Mouse (Mus musculus): ENCODE results near the gene Arhgap44.

- no peak for TF ChIP-seq CTCF (IDR thresholded peaks at IDR 0.05; ENCODE audit: borderline replicate concordance, insufficient read depth, low read length)
- no peak for TF ChIP-seq POLR2A (IDR thresholded peaks at IDR 0.05; ENCODE audit: low read depth, low read length)
Observed at GRCm38 (mm10) chr11:65204651-65205050, 41.9 kb upstream of the Arhgap44 start.

All from embryonic fibroblast, embryonic 13.5 days (primary cell).